ENCODE assay signal across 24 mouse cellular contexts in genomic region chr13:109906342-109906888, GRCm38 (mm10).
DNase-seq lines count a peak whose midpoint lies in the region; ATAC-seq lines count a peak whose summit lies in the region.
"Had no signal": no experiment of that assay in that cellular context is flagged by ENCODE, and none has a peak within 500 bp of the region (broad histone marks: within the 10 kb centered on the region; RNA-seq: fewer than 3 reads in every experiment).

No protein-coding gene starts in this region.

- no peak overlapping the region for H3K4me3 ChIP-seq in intestine, embryonic 14.5 days (ENCODE audit: low read depth, low read length)
- H3K4me3 ChIP-seq in intestine, embryonic 16.5 days (ENCODE audit: low read length): no peak overlapping the region
- H3K4me3 ChIP-seq in brown adipose tissue, adult 24 weeks (ENCODE audit: insufficient read depth, low read depth, low read length): no peak overlapping the region
- H3K4me3 ChIP-seq: embryonic facial prominence, embryonic 15.5 days; hindbrain, embryonic 12.5 days; limb, embryonic 10.5 days; liver, embryonic 15.5 days; lung, embryonic 15.5 days; midbrain, embryonic 10.5 days had no signal

- no peak overlapping the region for H3K4me2 ChIP-seq in intestine, embryonic 14.5 days (ENCODE audit: low read length)
- no peak overlapping the region for H3K4me2 ChIP-seq in intestine, embryonic 16.5 days (ENCODE audit: low read depth, low read length)
- H3K4me2 ChIP-seq: embryonic facial prominence, embryonic 15.5 days; hindbrain, embryonic 12.5 days; liver, embryonic 15.5 days; lung, embryonic 15.5 days had no signal

- H3K9ac ChIP-seq in intestine, embryonic 14.5 days (ENCODE audit: low read length): no peak overlapping the region
- H3K9ac ChIP-seq in intestine, embryonic 16.5 days (ENCODE audit: low read depth, low read length): no peak overlapping the region
- H3K9ac ChIP-seq: embryonic facial prominence, embryonic 15.5 days; hindbrain, embryonic 12.5 days; liver, embryonic 15.5 days; lung, embryonic 15.5 days had no signal

- peaks cover 3% of the 10 kb centered on the region; the same call in 1 of the 2 replicates for H3K27me3 ChIP-seq in intestine, embryonic 14.5 days (replicated peaks; ENCODE audit: control insufficient read depth, insufficient read depth, low read length)
- H3K27me3 ChIP-seq in intestine, embryonic 16.5 days (replicated peaks; ENCODE audit: control insufficient read depth, insufficient read depth, low read length): no peaks in the 10 kb centered on the region
- H3K27me3 ChIP-seq: embryonic facial prominence, embryonic 15.5 days; hindbrain, embryonic 12.5 days; lung, embryonic 15.5 days; Patski had no signal

- DNase-seq in CD4-positive, CD25-positive, alpha-beta regulatory T cell, adult 2 months (ENCODE audit: low read depth, low spot score): peak; percentile 38
- peak; percentile 33 for DNase-seq in intestine, embryonic 14.5 days (ENCODE audit: low spot score)
- peak; percentile 51 for DNase-seq in induced T-regulatory cell, adult 2 months (ENCODE audit: low read depth)
- DNase-seq in cerebellum, adult 9-10 months: no peak
- no peak for DNase-seq in layer of hippocampus, adult 8-10 months (ENCODE audit: low spot score in 2 of 2)
- DNase-seq: adrenal gland, adult 8-10 months; cerebellum, adult 9-11 months; gastrocnemius, postnatal 14 days; heart, adult 18-20 months; kidney, adult 8-10 months; kidney, postnatal 10 days; liver; lung, postnatal 4 days; thymus, adult 18-20 months had no signal

- H3K36me3 ChIP-seq in intestine, embryonic 14.5 days (ENCODE audit: control insufficient read depth, insufficient read depth, low read length): no peaks in the 10 kb centered on the region
- H3K36me3 ChIP-seq in intestine, embryonic 16.5 days (ENCODE audit: control insufficient read depth, insufficient read depth, low read length): no peaks in the 10 kb centered on the region
- H3K36me3 ChIP-seq: embryonic facial prominence, embryonic 15.5 days; hindbrain, embryonic 12.5 days; limb, embryonic 10.5 days; liver, embryonic 15.5 days; lung, embryonic 15.5 days; midbrain, embryonic 10.5 days had no signal

- peaks cover 12% of the 10 kb centered on the region; the same call in 1 of the 2 replicates for H3K4me1 ChIP-seq in intestine, embryonic 14.5 days (replicated peaks; ENCODE audit: control insufficient read depth, insufficient read depth, low read length)
- H3K4me1 ChIP-seq in intestine, embryonic 16.5 days (ENCODE audit: control insufficient read depth, insufficient read depth, low read length): peaks cover 5% of the 10 kb centered on the region; the same call in 1 of the 2 replicates
- 0 out of 2 replicates have a peak, but pooled peaks cover 4% of the 10 kb centered on the region for H3K4me1 ChIP-seq in brown adipose tissue, adult 24 weeks (ENCODE audit: control insufficient read depth, insufficient read depth, insufficient read length, low read length)

- H3K9me3 ChIP-seq in intestine, embryonic 14.5 days (ENCODE audit: control insufficient read depth, low read length): no peaks in the 10 kb centered on the region
- no peaks in the 10 kb centered on the region for H3K9me3 ChIP-seq in intestine, embryonic 16.5 days (ENCODE audit: control insufficient read depth, low read length)
- H3K9me3 ChIP-seq: embryonic facial prominence, embryonic 15.5 days; hindbrain, embryonic 12.5 days; limb, embryonic 10.5 days; liver, embryonic 15.5 days; lung, embryonic 15.5 days; midbrain, embryonic 10.5 days had no signal

- H3K27ac ChIP-seq in intestine, embryonic 14.5 days (ENCODE audit: low read depth): no peak overlapping the region
- H3K27ac ChIP-seq in intestine, embryonic 16.5 days (ENCODE audit: low read length): no peak overlapping the region
- 0 out of 2 replicates have a peak overlapping the region, but pooled peaks have one; percentile 26 for H3K27ac ChIP-seq in brown adipose tissue, adult 24 weeks (replicated peaks; ENCODE audit: low read depth, low read length)
- H3K27ac ChIP-seq: embryonic facial prominence, embryonic 15.5 days; hindbrain, embryonic 12.5 days; limb, embryonic 10.5 days; liver, embryonic 15.5 days; lung, embryonic 15.5 days; midbrain, embryonic 10.5 days had no signal

- no peak for ATAC-seq in CD4-positive, CD25-positive, alpha-beta regulatory T cell, adult 4 months
- ATAC-seq in intestine, embryonic 14.5 days (replicated peaks; ENCODE audit: low FRiP score, low TSS enrichment, low read depth): no peak
- no peak for ATAC-seq in intestine, embryonic 16.5 days
- ATAC-seq: Patski had no signal

- 68% methylated on average over 4 of the region's 4 CpGs for WGBS in intestine, embryonic 14.5 days
- WGBS in intestine, embryonic 16.5 days: 81% methylated on average over 4 of the region's 4 CpGs

Comparison
In these comparisons a context has a peak if more than half of its experiments do, and no peak if none do; other contexts are left out.
1. DNase-seq: peak in CD4-positive, CD25-positive, alpha-beta regulatory T cell, adult 2 months (single experiment), intestine, embryonic 14.5 days (single experiment) and induced T-regulatory cell, adult 2 months (single experiment); none in cerebellum, adult 9-10 months (single experiment) and layer of hippocampus, adult 8-10 months (0 of 2).